Mouse (Mus musculus) R1 (cell line): ENCODE measurements around the gene Hrh3.

Experiments used
- DNase-seq: peaks from one replicate; pipeline ENCODE4 v3.0.0-alpha.2; 2018; ENCODE audit warnings: low read depth, low spot score

The Hrh3 gene

DNA sequence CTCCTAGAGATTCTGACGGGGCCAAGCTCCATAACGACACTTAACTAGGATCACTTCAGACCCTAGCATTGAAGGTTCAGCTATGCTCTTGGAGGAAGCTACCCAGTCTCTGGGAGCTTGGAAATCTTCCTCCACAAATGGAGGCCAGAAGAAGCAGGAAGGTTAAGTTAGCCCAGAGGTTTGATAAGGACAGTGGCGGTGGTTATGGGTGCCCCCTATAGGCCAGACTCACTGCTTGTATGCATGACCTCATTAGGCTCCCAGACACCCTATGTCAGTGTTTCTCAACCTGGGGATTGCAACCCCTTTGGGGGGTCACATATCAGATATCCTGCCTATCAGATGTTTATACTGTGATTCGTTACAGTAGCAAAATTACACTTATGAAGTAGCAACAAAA, 2.8 kb upstream of the Hrh3 start:
- peak; percentile 41 for DNase-seq

DNA sequence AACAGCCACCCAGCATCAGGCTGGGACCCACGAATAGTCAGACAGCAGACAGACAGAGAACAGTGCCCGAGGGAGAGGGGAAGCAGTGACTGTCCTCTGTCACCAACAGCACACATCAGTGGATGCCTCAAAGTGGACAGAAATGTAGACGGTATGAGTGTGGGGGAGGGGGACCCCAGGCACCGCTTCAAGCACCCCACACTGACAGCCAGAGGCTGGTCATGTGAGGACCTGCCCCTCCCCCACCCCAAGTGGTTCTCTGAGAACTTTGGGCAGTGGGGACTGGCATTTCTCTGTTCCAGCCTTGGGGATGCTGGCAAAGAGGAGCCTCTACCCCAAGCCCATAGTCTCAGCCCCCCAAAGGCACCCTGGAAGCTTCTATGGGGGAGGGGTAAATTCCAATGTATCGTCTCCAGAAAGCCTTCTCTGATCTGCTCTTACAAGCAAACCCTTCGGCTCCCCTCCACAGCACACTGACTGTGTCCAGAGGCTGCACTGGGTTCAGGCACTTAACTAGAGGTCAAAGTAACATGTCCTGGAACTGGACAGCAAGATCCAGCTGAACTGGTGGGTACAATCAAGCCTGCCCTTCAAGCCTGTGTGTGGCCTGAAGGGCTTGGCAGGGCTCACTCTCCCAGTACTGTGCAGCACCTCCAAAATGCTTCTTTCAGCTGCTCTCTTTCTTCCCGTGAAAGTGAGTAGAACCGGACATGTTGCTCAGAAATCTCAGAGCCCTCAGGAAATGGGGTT, 1.3 kb upstream of the Hrh3 start:
- no peak for DNase-seq

DNA sequence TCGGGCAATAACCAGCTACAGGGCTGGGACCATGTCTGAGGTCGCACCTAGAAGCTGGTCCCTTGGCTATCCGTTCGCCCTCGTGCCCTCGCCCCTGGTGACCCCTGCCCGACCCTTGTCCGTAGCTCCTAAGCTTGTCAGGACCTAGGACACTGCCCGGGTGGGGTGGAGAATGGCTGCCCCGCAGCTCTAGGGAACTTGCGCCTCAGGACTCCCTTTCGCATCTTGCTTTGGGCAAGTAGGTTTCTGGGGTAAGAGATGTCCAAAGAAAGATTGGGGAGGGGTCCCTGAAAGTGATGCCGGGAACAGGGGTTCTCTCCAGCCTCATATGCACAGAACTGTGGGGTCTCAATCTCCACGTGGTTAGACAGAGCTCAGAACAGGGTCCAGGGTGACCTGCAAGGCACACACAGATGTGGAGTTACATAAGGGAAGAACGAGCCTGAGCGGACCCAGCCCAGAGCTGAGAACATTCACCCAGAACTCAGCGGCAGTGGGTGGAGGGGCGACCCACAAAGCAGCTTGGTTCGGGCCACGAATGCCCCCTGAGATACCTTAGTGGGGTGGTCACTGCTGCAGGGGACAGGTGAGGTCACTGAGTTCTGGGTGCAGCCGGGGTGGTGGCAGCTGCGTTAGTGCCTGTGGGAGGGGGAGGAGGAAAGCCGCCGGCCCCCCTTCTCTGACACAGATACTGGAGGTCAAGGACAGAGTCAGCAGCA, 530 bp upstream of the Hrh3 start:
- peak; percentile 67 for DNase-seq

DNA sequence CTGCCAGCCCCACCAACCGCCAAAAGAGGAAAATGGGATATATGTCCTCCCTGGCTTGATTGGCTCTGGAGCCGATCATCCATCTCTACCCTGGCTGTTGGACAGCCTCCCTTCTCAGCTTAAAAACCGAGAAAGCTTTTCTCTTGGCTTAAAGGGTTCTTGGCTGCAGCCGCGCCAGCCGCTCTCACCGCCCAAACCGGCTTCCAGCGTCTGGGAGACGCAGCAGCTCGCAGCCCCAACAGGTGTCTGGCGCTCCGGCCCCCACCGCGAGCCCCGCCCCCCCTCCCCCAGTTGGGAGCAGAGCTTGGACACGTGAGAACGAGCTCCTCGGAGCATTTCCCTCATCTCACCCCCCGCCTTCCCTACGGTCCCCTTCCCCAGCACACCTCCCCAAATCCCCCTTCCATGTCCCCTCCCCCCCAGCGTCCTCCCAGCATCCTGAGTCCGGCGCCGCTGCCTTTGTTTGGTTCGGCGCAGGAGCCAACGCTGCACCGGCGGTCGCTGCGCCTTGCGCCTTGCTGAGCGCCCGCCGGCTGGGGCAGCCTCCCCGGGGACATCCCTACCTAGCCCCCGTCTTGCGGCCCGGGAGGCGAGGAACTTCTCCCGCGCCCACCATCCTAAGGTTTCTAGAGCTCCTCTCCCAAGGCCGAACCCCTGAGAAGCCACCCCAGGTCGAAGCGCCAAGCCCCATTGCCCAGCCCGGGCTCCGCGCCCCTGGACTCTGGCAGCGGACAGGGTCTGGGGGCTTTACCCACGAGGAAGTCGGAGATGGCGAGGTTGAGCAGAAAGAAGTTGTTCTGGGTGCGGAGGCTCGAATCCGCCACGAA, 924 bp downstream of the Hrh3 start:
- DNase-seq: peak; percentile 29

DNA sequence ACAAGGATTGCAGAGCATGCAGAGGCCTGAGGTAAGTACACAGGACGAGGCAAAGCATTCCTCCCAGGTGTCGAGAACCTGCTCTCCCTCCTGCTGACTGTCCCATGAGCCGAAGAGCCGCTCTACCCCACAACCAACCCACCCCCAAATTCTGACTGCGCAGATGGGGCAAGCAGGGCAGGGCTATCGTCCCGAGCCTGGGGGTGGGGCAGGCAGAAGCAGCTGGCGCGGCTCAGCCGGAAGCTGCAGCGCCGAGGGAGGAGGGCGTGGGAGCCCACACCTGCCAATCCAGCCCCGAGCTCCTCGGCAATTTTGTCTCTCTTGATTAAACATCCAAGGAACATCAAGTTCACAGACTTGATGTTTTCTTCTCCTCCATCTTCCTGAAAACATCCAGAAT, 4.8 kb downstream of the Hrh3 start:
- peak; percentile 32 for DNase-seq

DNA sequence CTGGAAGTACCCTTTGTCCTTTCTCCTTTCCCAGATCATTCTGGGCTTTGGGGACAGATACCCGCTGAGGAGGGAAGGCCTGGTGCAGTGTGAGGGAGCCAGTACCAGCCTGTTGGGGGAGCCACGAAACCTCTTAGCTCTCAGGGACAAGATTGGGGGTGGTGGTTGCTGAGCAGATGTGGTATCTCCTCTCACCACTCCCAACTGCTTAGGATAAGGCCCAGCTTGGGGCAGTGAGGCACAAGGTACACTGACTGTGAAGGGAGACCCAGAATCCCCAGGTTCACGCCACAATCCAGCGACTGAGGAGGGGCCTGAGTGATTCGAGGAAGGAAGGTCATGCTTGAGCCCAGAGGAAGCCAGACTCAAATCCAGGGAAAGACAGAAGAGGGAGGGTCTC, 6.1 kb downstream of the Hrh3 start:
- no peak for DNase-seq

DNA sequence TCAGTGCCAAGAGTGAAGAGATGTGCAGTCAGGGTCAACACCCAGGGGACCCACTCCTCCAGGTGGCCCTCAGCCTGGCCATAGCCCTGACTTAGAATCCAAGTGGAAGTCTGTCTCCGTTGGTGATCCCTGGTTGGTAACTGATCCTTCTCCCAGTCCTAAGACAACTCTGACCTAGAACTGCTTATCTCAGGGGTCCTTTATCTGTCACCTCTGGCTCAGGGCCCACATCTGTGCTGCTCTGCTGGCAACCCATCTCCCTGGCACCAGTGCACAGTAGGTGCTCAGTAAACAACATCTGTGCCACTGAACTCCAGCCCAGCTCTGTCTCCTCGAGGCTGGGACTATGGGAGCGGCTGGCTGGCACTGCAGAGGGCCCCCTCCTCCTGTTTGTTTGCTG, 6.7 kb downstream of the Hrh3 start:
- DNase-seq: no peak

DNA sequence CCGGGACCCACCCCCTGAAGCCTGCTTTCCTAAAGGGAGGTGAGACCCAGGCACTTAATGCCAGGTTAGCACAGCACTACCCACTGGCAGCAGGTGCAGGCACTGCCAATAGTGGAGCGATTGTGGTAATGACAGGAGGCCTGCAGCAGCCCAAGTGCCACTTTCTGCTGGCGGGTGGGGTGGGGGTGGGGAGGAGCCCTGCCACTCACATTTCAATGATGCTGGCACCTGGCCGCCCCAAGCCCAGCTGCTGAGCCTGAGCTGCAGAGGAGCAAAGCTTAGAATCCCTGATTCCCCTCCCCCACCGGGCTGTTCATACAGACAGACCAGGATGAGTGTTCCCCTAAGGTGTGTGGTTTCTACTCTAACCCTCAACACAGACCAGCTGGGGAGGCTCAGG, 8.6 kb downstream of the Hrh3 start:
- DNase-seq: no peak

DNA sequence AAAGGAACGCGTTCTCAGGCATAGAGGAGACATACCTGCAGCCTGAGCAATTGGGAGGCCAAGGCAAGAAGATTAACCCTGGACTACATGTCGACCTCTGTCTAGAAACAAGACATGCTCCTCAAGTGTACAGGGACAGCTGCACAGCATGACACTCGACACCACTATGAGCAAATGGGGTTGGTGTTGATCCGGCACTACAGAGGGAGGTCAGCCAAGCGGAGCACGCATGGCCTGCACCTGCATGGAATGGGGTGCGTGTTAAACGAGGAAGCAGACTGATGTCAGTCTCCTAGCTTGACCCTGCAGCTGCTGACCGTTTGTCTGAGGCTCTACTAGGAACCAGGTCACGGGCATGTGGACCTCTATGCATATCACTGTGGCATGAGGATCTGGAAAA, 14.0 kb downstream of the Hrh3 start:
- no peak for DNase-seq

DNA sequence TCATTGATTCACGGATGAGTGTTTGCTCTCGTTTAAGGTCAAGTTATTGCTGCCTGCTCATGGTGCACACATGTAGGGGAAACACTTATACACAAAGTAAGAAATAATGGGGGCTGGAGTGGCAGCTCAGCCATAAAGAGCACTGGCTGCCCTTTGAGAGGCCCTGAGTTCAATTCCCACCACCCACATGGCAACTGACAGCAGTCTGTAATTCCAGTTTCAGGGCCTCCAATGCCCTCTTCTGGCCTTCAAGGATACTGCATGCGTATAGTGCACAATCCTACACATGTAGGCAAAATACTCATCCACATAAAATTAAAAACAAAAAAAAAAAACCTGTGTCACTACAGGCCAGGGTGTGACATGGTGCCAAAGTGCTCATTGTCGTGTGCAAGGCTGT, 16.8 kb downstream of the Hrh3 start:
- DNase-seq: peak; percentile 54

DNA sequence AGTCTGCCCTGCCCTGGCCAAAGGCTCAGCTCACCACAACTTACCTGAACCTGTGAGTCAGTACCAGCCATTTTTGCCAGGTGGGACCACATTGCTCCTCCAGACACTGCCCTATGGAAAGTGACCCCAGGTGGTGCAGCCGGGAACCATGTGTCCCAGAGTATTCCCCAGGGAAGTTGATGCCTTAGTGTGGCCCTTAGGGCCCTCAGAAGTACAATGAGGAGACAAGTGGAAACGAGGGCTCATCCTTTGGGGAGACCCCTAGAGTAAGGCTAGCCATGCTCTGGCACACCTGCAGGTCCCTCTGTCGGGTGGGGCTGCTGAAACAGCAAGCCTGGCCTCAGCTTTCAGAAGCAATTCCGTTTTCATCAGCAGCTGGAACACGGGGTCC, 17.7 kb downstream of the Hrh3 start:
- DNase-seq: no peak

DNA sequence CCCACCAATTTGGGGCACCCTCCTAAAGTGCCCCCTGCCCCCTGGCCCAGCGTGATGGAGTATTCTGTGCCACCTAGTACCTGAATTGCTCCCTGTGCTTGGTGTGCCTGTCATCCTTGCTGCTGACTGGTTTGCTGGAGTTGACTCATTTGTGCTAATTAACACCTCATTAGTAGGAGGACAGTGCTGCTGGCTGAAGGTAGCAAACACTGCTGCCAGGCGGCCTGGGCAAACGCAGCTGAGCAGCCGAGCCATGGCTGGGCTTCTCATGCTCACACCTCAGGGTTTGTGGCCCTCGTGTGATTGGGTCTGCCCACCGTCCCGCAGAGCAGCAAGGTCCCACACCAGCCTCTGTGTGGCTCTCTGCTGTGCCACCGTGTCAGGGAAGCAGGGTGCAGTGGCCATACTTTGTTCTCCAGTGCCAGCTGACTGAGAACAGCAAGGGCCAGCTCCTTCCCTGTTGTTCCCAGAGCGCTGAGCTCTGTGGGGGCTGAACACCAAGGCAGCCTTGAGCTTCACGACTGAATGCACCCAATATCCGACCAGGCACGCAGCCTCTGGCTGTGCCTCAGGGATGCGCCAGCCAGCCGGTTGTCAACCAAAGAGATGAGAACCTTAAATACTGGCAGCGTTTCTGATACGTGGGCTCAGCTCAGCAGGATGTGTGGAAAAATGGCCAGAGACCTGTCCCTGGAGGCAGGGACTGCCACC, 18.2 kb downstream of the Hrh3 start:
- no peak for DNase-seq

DNA sequence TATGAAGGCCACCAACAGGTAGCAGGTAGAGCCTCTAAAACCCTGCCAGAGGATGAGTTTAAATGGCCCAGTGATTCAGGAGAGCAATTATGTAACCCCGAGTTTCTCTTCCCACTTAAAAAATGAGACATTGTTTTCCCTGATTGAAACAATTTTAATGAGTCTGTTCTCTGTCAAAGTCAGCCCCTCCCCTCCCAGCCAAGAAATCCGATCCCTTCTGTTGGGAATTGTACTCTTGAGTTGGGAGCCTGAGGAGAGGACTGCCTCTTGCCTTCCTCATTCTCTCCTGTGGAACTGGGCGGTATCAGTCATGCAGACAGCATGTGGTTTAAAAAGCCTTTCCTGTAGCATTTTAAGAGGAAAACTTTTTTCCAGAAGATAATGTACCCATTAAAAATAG, 19.7 kb downstream of the Hrh3 start:
- DNase-seq: no peak

DNA sequence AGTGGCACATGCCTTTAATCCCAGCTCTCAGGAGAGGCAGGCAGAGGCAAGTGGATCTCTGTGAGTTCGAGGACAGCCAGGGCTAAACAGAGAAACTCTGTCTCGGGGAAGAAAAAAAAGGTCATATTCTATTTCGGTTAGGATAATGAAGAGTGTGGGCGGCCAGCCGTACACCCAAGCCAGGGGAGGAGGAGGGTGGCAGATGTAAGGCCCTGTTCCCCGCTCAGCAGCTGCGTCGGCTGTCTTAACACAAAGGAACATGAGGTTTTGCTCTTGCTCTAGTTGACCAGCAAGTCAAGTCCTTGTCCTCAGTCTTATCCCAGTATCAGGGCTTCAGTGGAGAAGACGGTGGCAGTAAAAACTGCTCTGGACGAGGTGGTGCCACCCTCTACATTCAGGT, 21.2 kb downstream of the Hrh3 start:
- DNase-seq: no peak

DNA sequence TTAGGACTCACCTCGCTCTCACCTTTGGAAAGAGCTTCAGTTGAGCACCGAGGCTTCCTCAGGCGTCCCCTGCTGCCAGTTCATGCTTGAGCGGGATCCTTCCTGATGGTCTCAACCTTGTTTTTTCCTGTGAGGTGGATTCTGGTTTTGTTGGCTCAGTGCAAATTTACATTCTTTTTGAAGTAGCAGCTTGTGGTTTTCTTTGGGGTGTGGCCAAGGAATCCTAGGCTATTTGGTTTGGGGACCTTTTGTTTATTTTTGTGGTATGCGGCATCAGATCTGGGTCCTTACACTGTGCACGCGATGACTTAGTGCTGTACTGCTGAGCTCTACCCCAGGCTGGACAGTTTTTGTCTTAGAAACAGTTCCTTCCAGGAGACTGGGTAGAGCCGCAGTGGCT, 23.6 kb downstream of the Hrh3 start:
- DNase-seq: peak; percentile 68

DNA sequence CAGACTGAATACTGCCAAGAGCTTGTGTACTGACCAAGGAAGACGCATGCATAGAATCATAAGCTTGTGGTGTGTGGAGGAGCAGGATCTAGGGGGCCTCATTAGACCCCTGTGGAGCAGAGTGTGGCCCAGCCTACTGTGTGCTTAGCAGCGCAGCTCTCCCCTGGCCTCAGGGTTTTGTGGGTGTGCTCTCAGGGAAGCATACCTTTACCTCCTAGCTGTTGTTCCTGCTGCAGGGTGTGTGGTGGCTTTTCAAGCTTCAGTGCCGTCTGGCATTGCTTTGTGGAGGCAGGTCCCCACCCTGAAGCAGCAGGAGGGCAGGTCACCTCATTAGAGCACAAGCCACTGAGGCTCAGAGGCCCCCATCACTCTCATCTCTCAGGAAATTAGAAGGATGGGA, 26.7 kb downstream of the Hrh3 start:
- DNase-seq: no peak

DNA sequence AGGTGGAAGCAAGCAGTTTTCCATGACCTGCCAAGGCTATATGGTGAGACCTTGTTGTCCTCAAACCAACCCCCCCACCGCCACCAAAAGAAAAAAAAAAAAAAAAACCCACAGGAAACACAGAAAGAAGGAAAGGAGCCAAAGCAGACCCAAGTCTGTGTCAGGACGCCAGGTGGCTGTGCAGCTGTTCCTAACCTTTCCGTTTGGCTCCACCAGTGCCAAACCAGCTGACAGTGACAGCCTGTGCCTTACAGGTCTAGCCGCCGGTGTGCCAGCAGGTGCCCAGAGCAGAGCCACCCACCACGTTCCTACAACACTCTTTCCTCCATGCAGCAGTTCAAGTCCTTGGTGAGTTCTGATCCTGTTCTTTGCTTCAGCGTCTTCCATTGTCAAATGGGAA, 31.4 kb downstream of the Hrh3 start:
- DNase-seq: no peak

DNA sequence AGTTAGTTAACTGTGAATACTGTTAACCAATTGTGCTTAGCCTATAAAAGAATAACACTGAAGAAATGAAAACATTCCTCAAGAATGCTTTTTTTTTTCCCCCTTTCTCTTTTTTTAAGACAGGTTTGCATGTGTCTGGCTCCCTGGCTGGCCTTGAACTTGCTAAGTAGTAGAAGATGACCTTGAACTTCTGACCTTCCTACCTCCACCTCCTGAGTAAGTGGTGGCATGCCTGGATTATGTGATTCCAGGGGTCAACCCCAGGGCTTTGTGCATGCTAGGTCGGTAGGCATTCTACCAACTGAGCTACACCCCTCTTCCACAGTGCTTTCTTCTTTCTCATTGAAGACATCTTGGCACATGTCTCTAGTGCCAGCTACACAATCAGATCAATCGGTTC, 32.6 kb downstream of the Hrh3 start:
- DNase-seq: peak; percentile 68

DNA sequence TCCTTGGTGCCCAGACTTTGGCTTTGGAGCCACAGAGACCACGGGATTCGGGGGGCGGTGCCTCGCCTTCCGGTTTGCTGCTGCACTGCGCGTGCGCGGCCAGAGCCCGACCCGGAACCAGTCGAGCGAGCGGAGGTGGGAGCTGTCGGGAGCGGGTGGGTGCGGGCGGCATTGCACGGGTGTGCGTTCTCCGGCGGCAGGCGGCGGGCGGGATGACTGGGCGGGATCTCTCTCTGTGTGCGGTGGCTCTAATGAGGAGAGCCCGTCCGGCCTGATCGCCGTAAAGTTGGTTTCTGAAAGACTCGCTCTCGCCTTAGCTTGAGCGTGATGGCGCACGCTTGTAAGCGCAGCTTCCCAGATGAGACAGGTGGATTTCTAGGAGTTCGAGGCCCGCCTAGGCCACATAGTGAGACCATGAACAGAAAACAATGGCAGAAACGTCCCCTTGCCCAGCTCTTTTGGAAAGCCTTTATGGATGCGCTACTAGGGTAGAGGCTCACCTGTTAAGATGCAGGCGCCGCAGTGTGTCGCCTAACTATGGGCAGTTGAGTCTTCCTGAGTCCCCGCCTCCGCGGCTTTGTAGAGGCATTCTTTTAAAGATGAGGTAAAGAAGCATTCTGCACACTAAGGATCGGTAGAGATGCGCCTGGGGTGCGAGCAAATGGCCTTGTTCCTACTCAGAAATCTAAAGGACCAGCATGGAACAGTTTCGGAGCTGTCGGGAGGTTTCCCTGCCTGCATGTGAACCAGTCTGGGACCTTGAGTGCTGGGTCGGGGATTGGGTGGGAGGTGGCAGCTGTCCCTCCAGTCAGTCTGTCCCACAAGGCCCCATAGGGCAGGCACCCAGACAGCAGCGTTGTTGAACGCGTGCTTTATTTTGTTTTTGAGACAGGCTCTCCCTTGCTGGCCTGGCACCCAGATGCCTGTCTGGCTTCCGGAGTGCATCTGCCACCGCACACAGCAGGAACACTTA, 33.5 kb downstream of the Hrh3 start, which contains the start of gene Mtg2:
Mtg2 (plus strand) TSS at position 108 of the 973 bp plus-strand sequence.
- peak; percentile 93 for DNase-seq

DNA sequence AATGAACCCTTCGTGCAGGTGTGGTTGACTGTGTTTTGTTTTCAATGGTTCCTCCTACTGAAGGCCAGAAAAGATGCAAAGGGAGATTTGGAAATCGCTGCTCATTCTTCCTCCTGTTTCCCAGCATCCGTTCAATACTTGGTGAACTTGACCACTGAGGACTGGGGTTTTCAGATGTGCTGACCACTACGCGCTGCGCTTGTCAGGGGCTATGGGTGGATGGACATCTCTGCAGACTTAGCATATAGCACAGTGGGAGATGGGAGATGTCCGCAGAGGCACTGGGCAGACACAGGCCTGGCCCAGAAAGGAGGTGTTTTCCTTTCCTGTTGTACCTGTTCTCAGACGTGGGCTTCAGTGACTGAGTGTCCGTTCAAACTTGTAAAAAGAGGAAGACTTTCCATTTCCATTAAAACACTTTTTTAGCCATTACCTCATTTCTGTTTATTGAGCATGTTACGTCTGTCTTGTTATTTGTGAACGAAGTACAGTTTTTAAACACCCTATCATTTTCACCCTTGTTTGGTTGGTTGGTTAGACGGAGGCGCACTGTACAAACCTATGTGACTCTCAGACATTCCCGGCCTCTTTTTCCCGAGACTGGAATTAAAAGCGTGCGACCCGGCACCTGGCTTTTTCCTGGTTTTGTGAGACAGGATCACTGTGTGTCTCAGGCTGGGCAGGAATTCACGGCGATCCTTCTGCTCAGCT, 34.4 kb downstream of the Hrh3 start:
- no peak for DNase-seq
